Mouse (Mus musculus) spleen, postnatal 4 days (tissue): Measurements from ENCODE around the gene Sgo2b.
"Not testable (repeated sequence)": the region's sequence is repeated elsewhere in the genome, so short reads cannot be mapped to it uniquely, and the experiment has no call there.

ENCODE experiments used
- DNase-seq, 2 experiments: peaks; one replicate each; pipeline ENCODE4 v3.0.0; 2022; ENCODE audit warnings: low spot score in 2 of 2

Gene Sgo2b

DNA sequence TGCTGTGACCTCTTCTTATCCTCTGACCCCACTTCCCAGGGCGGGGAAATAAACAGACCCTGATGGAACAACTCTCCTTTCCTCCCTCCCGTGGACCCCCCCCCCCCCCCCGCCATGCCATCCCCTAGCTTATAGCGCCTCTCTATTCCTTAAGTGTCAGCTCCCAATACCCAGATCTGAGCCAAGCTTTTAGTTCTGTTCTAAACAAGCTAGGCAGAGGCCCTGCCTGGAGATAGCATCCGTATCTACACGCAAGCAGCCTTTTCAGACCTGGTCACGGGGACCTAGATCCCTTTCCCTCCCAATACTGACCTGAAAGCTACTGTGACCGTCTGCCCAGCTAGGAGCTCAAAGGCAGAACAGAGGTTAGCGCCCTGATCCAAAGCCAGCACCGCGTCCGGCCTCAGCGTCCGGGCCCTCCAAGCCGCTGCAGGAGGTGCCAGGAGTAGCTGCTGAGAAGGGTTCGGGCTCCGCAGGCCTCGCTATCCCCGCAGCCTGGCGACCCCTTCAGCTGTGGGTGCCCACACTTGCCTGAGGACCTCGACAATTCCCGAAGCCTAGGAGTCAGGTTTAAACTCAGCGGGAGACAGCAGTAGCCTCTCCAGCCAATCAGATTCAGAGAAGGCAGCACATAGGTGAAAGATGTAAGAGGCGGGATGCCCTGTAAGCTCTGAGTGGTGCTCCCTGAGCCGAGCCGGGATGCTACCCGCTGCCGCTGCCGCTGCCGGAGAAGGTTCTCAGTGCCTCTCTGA lies at the start of gene Sgo2b:
TSS of gene Sgo2b (minus strand) at position 623 of the 752 bp plus-strand sequence.
- no peak for DNase-seq

GRCm38 (mm10) chr8:63970612-63971391 lies 18.8 kb upstream of the Sgo2b start:
- not testable (repeated sequence) for DNase-seq

GRCm38 (mm10) chr8:63961032-63961785 lies 9.2 kb upstream of the Sgo2b start:
- DNase-seq: no peak

DNA sequence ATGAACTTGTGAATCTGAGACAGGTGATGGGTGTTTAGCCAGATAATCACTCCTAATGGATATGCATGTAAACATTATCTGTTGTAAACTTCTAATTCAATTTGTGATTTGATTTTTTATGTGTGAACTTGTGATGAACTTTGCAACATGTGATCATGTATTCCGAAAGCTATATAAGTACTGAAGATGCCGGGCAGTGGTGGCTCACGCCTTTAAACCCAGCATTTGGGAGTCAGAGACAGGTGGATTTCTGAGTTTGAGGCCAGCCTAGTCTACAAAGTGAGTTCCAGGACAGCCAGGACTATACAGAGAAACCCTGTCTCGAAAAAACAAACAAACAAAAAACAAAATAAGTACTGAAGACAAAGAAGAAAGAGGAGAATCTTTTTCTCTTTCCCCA lies 1.8 kb upstream of the Sgo2b start:
- not testable (repeated sequence) for DNase-seq

DNA sequence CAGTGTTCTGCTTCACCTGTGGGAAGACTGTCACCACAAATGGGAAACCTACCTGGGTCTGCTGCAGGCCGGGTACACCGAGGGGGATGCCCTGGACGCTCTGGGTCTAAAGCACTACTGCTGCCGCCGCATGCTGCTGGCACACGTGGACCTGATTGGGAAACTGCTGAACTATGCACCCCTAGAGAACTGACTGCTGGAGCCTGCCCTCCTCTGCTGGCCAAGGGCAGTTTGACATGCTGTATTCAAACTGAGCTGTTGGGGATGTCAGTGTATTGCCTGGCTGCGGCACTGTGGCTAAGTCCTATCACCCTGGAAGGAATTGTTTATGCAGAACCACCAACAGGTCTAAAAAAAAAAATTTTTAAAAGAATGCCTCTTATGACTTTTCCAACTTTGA lies 18.9 kb downstream of the Sgo2b start:
- no peak for DNase-seq

GRCm38 (mm10) chr8:63929301-63930097 lies 22.5 kb downstream of the Sgo2b start:
- DNase-seq: no peak

- DNase-seq: no peak
Observed at GRCm38 (mm10) chr8:63921257-63921960, 30.6 kb downstream of the Sgo2b start.

DNA sequence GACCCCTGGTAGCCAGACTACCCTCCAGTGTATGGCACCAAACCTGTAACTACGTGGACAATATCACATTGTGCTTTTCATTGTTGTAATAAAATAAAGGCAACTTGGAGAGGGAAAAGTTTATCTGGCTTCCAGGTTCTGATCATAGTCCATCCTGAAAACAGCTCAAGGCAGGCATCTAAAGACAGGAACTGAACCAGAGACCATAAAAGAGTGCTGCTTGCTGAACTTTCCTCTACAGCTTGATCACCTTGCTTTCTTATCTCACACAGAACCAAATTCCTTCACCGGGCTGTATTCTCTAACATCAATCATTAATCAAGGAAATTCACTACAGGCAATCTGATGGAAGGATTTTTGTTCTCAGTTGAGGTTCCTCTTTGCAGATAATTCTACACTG lies 57.0 kb downstream of the Sgo2b start:
- no peak for DNase-seq

DNA sequence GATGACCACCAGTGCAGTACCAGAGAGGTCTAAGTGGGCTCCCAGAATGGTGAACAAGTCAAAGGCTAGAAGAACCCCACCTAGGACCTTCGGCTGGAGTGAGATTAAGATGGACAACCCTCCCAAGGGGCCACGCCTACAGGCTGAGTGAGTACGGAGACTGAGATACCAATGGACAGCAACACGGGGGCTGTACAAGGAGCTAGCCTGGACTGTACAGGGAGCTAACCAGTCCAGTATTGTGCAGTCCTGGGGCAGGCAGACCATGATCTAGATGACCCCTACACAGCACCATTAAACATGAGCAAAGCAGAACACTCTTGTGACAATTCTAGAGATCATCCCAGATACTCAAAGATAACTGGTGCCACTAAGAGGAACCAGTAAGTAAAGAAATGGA lies 73.7 kb downstream of the Sgo2b start:
- DNase-seq: no peak

GRCm38 (mm10) chr8:63877393-63877792 lies 74.7 kb downstream of the Sgo2b start:
- peak in 1 of 2 experiments; percentile 60 for DNase-seq

GRCm38 (mm10) chr8:63876949-63877348 lies 75.1 kb downstream of the Sgo2b start:
- no peak for DNase-seq
